Mouse (Mus musculus): Measurements from ENCODE around the gene Map4k4.

DNA sequence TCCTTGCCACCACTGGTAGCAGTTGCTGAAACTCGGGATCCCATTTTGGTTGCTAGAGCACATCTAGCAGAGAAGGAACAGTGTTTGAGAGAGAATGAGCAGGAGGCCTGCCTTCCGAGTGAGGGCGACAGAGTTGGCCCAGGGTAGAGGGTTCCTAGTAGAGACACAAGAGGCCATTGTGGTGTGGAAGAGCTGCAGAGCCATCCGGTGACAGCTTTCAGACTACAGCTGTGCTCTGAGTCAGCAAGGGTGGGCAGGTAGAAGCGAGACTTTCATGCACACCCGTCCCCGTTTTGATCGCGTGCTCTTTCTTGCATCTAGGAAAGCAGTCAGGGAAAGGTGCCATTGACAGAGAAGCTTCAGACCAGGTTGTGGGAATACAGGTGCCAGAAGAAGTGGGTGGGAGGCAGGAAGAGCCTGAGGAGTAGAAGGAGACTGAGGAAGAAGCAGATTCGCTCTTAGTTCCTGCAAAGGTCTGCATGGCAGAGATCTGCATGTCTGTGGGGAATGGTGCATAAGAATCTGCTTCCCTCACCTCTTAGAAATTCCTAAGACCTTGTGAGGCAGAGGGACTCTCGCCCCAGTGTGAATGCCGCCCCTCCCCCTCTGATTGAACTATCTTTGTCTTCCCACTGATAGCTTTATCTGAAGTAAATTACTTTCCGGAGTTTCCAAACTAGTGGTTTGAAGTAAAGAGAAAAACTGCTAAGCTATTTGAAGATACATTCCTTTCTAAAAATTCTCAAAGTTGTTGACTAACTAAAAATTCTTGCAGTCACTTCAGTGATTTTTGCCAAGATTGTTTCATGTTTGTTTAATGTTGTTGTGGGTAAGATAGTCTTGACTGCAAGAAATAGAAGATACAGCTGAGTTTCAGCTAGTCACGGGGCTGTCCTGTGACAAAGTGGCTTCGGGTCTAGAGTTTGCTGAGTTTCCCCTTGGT, 23.0 kb downstream of the Map4k4 start:
- TF ChIP-seq MYOD1 (IDR thresholded peaks at IDR 0.05; ENCODE audit: control insufficient read depth in 1 of 3, insufficient read length in 2 of 3, low read depth in 2 of 3) (peak in 1 of 3 experiments; percentile 4), USF1 (IDR thresholded peaks at IDR 0.05; ENCODE audit: low read depth) (no peak), POLR2A (IDR thresholded peaks at IDR 0.05; ENCODE audit: insufficient read length, low read depth) (no peak), E2F4 (IDR thresholded peaks at IDR 0.05; ENCODE audit: insufficient read depth) (no peak), POLR2AphosphoS2 (IDR thresholded peaks at IDR 0.05; ENCODE audit: insufficient read length, low read depth) (no peak), MAX (IDR thresholded peaks at IDR 0.05; ENCODE audit: low read depth) (no peak), MYOG (IDR thresholded peaks at IDR 0.05; ENCODE audit: control insufficient read depth in 1 of 3, insufficient read depth in 1 of 3, insufficient read length in 2 of 3, low read depth in 2 of 3) (peak in 1 of 3 experiments; percentile 59), CEBPB (IDR thresholded peaks at IDR 0.05; ENCODE audit: insufficient read depth, poor library complexity, severe bottlenecking) (no peak), TCF12 (IDR thresholded peaks at IDR 0.05; ENCODE audit: insufficient read depth, poor library complexity, severe bottlenecking) (no peak), SRF (IDR thresholded peaks at IDR 0.05; ENCODE audit: control insufficient read depth, insufficient read length, low read depth) (no peak), TCF3 (IDR thresholded peaks at IDR 0.05; ENCODE audit: insufficient read length, low read depth) (no peak), REST (IDR thresholded peaks at IDR 0.05; ENCODE audit: insufficient read depth, insufficient read length) (no peak)
